Mouse (Mus musculus) liver, embryonic 16.5 days (tissue): ENCODE measurements around the gene Itga9. TPM values are rescaled to one million over a fixed set of nuclear protein-coding genes. Genes with fewer than 3 reads are reported as not detected.

Experiments
- ATAC-seq: fragments of 200-750 bp; cut with Nextera tagmentation; 2 replicates; pipeline ENCODE4 v1.8.0; 2017; ENCODE audit warnings: low read depth, mild to moderate bottlenecking, moderate number of reproducible peaks, moderate library complexity
- H3K27ac ChIP-seq: fragments of 300-500 bp; sonication (generic); 2 replicates; pipeline ENCODE4 v1.5.1; 2014; ENCODE audit warnings: mild to moderate bottlenecking, low read length
- H3K27me3 ChIP-seq: fragments of 300-500 bp; sonication (generic); 2 replicates; pipeline ENCODE4 v1.6.1; 2014; ENCODE audit warnings: low read depth, low read length, mixed read lengths; ENCODE audit not compliant: control insufficient read depth, insufficient read depth
- H3K36me3 ChIP-seq: fragments of 300-500 bp; sonication (generic); 2 replicates; pipeline ENCODE4 v1.6.1; 2014; ENCODE audit warnings: mild to moderate bottlenecking; ENCODE audit not compliant: control insufficient read depth, insufficient read depth
- H3K4me1 ChIP-seq: fragments of 300-500 bp; sonication (generic); 2 replicates; pipeline ENCODE4 v1.6.1; 2014; ENCODE audit warnings: low read depth, low read length, mixed read lengths; ENCODE audit not compliant: control insufficient read depth
- H3K4me2 ChIP-seq: fragments of 300-500 bp; sonication (generic); 2 replicates; pipeline ENCODE4 v1.6.1; 2014; ENCODE audit warnings: low read depth, low read length, mixed read lengths
- H3K4me3 ChIP-seq: fragments of 300-500 bp; sonication (generic); 2 replicates; pipeline ENCODE4 v1.5.1; 2014; ENCODE audit warnings: low read depth, mild to moderate bottlenecking, low read length
- H3K9ac ChIP-seq: fragments of 300-500 bp; sonication (generic); 2 replicates; pipeline ENCODE4 v1.6.1; 2014; ENCODE audit warnings: low read depth, low read length
- H3K9me3 ChIP-seq: fragments of 300-500 bp; sonication (generic); replicated peaks from 2 replicates; pipeline ENCODE4 v1.6.1; 2016; ENCODE audit warnings: low read length; ENCODE audit not compliant: control insufficient read depth
- whole genome bisulfite sequencing: fragments of 180-500 bp; shearing (Covaris S2); extraction: QIAGEN DNeasy Blood & Tissue Kit; methylation state at CpG from one replicate; pipeline ENCODE4 v1.1.7; 2014; ENCODE audit not compliant: insufficient replicate concordance; 5-methylcytosine and 5-hydroxymethylcytosine counted together
- polyA plus RNA-seq: library from polyadenylated mRNA; unstranded; fragments of >200 nt; fragmentation: Nextera tagmentation; extraction: Ambion mirVana; gene quantifications from 2 replicates; pipeline ENCODE4 v1.2.1, GENCODE M21; 2015

Gene Itga9
- polyA plus RNA-seq, 1 experiment from 2014 or later = 1.4 TPM

GRCm38 (mm10) chr9:118843711-118844110, 237.2 kb downstream of the Itga9 start:
- Histone ChIP-seq H3K4me1 (no peaks in the 10 kb centered on the region), H3K4me3 (no peak overlapping the region), H3K27me3 (no peaks in the 10 kb centered on the region), H3K36me3 (no peaks in the 10 kb centered on the region), H3K27ac (no peak overlapping the region), H3K9me3 (no peaks in the 10 kb centered on the region), H3K4me2 (no peak overlapping the region), H3K9ac (no peak overlapping the region)
- WGBS = 66% methylated on average over 5 of the region's 5 CpGs
- no peak for ATAC-seq

GRCm38 (mm10) chr9:118845003-118845402, 238.5 kb downstream of the Itga9 start:
- Histone ChIP-seq H3K36me3 (no peaks in the 10 kb centered on the region), H3K9ac (no peak overlapping the region), H3K4me3 (no peak overlapping the region), H3K4me2 (no peak overlapping the region), H3K4me1 (no peaks in the 10 kb centered on the region), H3K27ac (no peak overlapping the region), H3K9me3 (no peaks in the 10 kb centered on the region), H3K27me3 (no peaks in the 10 kb centered on the region)
- no peak for ATAC-seq
- WGBS = 59% methylated on average over 5 of the region's 5 CpGs

GRCm38 (mm10) chr9:118846766-118847165, 240.3 kb downstream of the Itga9 start:
- Histone ChIP-seq H3K4me2 (no peak overlapping the region), H3K27me3 (no peaks in the 10 kb centered on the region), H3K36me3 (no peaks in the 10 kb centered on the region), H3K9ac (no peak overlapping the region), H3K4me3 (no peak overlapping the region), H3K9me3 (no peaks in the 10 kb centered on the region), H3K27ac (no peak overlapping the region), H3K4me1 (no peaks in the 10 kb centered on the region)
- no peak for ATAC-seq
- 60% methylated on average over 3 of the region's 3 CpGs for WGBS

GRCm38 (mm10) chr9:118856665-118857064, 250.2 kb downstream of the Itga9 start:
- 33% methylated on average over 9 of the region's 9 CpGs for WGBS
- ATAC-seq = no peak

GRCm38 (mm10) chr9:118860613-118861141, 254.2 kb downstream of the Itga9 start:
- no peak overlapping the region for H3K9ac ChIP-seq
- H3K36me3 ChIP-seq = no peaks in the 10 kb centered on the region
- H3K27me3 ChIP-seq = no peaks in the 10 kb centered on the region
- 70% methylated on average over 12 of the region's 12 CpGs for WGBS
- H3K27ac ChIP-seq = no peak overlapping the region
- no peak overlapping the region for H3K4me3 ChIP-seq
- H3K4me1 ChIP-seq = no peaks in the 10 kb centered on the region
- H3K9me3 ChIP-seq = no peaks in the 10 kb centered on the region
- no peak for ATAC-seq
- H3K4me2 ChIP-seq = no peak overlapping the region

More at GRCm38 (mm10) chr9:118856665-118857064, 250.2 kb downstream of the Itga9 start:
- no peaks in the 10 kb centered on the region for H3K9me3 ChIP-seq
- H3K9ac ChIP-seq = no peak overlapping the region
- H3K4me3 ChIP-seq = no peak overlapping the region
- no peaks in the 10 kb centered on the region for H3K36me3 ChIP-seq
- no peaks in the 10 kb centered on the region for H3K27me3 ChIP-seq
- no peaks in the 10 kb centered on the region for H3K4me1 ChIP-seq
- no peak overlapping the region for H3K27ac ChIP-seq
- no peak overlapping the region for H3K4me2 ChIP-seq

- no peaks in the 10 kb centered on the region for H3K36me3 ChIP-seq
- H3K4me2 ChIP-seq = no peak overlapping the region
- WGBS = 72% methylated on average over 12 of the region's 12 CpGs
- H3K9me3 ChIP-seq = no peaks in the 10 kb centered on the region
- no peaks in the 10 kb centered on the region for H3K27me3 ChIP-seq
- no peak overlapping the region for H3K9ac ChIP-seq
- ATAC-seq = no peak
- no peak overlapping the region for H3K4me3 ChIP-seq
- H3K27ac ChIP-seq = no peak overlapping the region
- H3K4me1 ChIP-seq = no peaks in the 10 kb centered on the region
Observed at GRCm38 (mm10) chr9:118862214-118862613, 255.7 kb downstream of the Itga9 start.

DNA sequence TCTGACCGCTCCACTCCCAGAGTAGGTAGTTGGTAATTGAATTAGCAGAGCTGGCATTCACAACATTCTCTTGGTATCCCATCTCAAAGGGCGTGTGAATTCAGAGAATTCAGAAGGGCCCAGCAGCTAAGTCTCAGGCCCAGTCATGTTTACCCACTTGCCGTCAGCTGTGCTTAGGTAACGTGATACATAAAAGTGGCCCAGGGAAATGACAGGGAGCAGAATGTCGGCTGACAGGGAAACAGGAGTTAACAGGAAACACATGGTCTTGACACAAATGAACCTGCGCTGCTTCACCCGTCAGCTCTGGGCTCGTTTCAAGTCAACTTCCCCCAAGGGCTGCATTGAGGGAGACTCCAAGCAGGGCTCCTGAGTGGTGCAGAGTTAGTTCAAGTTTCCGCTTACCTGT, 256.4 kb downstream of the Itga9 start:
- no peaks in the 10 kb centered on the region for H3K9me3 ChIP-seq
- no peak overlapping the region for H3K9ac ChIP-seq
- no peak overlapping the region for H3K27ac ChIP-seq
- H3K4me2 ChIP-seq = no peak overlapping the region
- ATAC-seq = no peak
- no peak overlapping the region for H3K4me3 ChIP-seq
- H3K4me1 ChIP-seq = no peaks in the 10 kb centered on the region
- WGBS = 46% methylated on average over 9 of the region's 9 CpGs
- H3K36me3 ChIP-seq = no peaks in the 10 kb centered on the region
- H3K27me3 ChIP-seq = no peaks in the 10 kb centered on the region

GRCm38 (mm10) chr9:118863528-118863927, 257.0 kb downstream of the Itga9 start:
- no peaks in the 10 kb centered on the region for H3K36me3 ChIP-seq
- no peak overlapping the region for H3K9ac ChIP-seq
- WGBS = 70% methylated on average over 8 of the region's 8 CpGs
- no peak overlapping the region for H3K4me2 ChIP-seq
- no peak overlapping the region for H3K27ac ChIP-seq
- no peak for ATAC-seq
- H3K27me3 ChIP-seq = no peaks in the 10 kb centered on the region
- H3K4me1 ChIP-seq = no peaks in the 10 kb centered on the region
- no peak overlapping the region for H3K4me3 ChIP-seq
- H3K9me3 ChIP-seq = no peaks in the 10 kb centered on the region

DNA sequence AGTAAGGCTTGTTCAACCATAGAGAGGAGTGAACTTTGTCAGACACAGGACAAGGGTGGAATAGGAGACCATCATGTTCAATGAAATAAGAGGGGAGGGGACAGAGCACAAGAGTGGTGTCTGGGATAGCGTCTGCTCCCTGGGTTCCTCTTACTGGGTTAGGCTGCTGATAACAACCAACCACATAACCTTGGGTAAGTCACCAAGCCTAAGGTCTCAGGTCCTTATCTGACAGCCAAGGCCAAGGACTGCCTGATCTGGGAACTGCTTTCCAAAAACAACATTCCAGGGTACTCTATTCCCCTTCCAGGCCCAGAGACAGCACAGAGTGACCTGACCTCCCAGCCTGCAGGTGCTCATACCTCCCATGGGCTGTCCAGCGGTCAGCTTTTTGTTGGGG, 260.5 kb downstream of the Itga9 start:
- no peaks in the 10 kb centered on the region for H3K9me3 ChIP-seq
- no peaks in the 10 kb centered on the region for H3K4me1 ChIP-seq
- no peak for ATAC-seq
- H3K9ac ChIP-seq = no peak overlapping the region
- no peak overlapping the region for H3K27ac ChIP-seq
- no peaks in the 10 kb centered on the region for H3K27me3 ChIP-seq
- no peak overlapping the region for H3K4me3 ChIP-seq
- no peaks in the 10 kb centered on the region for H3K36me3 ChIP-seq
- H3K4me2 ChIP-seq = no peak overlapping the region
- WGBS = 41% methylated on average over 2 of the region's 2 CpGs
